Mouse (Mus musculus) gonadal fat pad, adult 2 months (tissue): ENCODE results near the gene Nuf2. TPM values are rescaled to one million over a fixed set of nuclear protein-coding genes. Genes with fewer than 3 reads are reported as not detected.
"Not testable (repeated sequence)": the region's sequence is repeated elsewhere in the genome, so short reads cannot be mapped to it uniquely, and the experiment has no call there.

ENCODE experiments used
- DNase-seq: peaks from one replicate; pipeline ENCODE4 v3.0.0-alpha.2; 2012; ENCODE audit warnings: low read depth
- polyA plus RNA-seq: library from polyadenylated mRNA; depleted of rRNA; stranded (reverse); fragments of >200 nt; gene quantifications from 2 replicates; pipeline ENCODE4 v1.2.3, GENCODE M21; 2012; rRNA removed

Nuf2 gene
- 0.30 and 0.43 TPM in 2 replicates for polyA plus RNA-seq

GRCm38 (mm10) chr1:169530876-169531701 is at the start of gene Nuf2:
Gene Nuf2, minus strand, starts transcription at chr1:169531464.
- DNase-seq = peak; percentile 90

DNA sequence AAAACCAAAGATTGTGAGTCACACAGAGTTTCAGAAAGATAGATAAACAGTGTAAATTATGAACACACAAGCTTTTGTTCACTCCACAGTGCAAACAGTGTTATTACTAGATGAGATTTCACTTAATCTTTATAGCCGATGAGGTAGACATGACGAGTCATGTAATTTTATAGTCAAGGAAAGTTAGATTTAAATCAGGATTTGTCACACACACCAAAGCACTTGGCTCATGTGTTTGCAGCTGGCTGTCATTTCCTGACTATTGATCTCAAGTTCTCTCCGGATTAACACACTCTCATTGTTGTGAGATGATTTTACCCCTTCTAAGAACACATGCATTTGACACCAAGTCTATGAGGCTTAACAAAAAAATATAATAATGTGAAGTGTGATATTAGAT is 48.3 kb upstream of the Nuf2 start:
- no peak for DNase-seq

DNA sequence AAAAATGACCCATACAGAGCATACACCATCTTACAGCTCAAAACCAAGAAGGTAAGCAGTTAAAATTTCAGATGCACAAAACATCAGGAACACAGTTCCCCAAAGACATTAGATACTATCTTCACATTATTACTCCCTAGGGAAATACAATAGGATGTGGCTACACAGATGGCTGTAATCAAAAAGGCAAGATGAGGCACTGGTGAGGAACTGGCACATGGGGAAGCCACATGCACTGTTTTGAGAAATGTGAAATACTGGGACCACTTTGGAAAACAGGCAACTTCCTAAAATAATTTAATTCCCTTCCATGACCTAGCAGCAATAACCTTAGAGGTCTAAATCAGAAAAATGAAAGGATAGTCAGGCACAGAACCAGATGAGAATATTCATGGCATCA is 42.9 kb upstream of the Nuf2 start:
- DNase-seq = no peak

DNA sequence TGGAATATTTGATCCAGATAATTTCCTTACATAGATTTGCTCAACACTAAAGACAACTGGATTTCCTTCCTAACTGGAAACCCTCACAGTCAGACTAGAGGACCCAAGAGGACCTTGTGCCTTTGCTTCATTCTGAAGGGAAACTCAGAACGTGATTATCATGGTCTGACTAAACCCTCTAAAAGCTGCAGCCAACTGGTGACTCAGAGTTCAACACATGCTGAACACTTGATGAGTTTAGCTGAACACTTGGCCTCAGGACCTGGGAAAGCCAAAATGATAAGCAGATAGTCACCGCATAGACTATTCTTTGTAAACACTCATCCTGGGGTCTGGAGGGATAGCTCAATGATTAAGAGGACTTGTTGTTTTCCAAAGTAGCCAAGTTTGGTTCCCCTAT is 24.4 kb upstream of the Nuf2 start:
- DNase-seq = no peak

DNA sequence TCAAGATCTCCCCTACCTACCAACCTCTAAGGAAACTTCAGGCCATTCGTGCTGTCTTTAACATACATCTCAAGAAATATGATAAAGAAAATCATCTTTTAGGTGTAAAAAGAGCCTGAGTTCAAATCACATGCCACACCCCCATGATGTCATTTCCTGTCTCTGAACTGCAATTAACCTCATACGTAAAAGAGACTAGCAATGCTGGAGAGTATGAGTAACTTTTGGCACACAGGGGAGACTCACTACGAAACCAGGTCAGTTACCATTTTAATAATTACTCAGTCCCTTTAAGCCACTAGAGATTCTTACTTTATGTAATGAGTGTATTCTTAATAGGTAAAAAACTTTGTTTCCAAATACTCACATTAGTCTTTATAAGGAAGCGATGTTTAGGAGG is 23.8 kb upstream of the Nuf2 start:
- no peak for DNase-seq

DNA sequence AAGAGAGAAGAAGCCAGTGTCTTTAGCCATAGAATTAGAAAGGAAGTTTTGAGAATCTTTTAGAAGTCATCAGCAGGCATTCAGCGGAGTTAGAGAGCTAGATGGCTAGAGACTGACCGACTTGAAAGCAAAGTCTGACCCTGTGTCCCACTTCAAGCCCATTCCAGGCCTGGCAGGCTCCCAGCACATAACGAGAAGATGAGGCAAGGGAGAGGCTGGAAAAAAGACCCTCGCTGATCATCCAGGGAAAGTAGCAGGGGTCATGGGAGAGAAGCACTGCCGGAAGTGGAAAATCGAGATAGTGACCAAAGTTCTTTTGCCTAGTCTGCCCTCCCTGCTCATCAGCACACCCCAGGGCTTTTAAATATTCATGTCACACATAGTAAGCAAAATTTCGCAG is 22.2 kb upstream of the Nuf2 start:
- DNase-seq = no peak

DNA sequence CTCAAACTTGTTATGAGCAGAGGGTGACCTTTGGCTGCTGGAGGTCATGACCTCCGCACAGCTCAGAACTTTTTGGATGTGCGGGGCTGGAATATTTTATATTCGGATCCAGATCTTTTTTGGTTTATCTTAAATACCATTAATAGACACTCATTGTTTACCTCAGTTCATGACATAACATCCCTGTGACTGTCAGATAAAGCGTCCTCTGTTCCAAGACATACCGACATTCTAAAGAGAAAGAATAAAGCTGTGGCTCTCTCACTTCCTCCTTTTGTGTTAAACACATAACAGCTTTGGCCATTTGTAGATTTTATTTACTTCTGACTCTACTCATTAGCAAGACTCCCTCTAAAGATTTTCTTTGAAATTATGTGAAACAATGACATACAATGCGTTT is 9.2 kb upstream of the Nuf2 start:
- DNase-seq = no peak

DNA sequence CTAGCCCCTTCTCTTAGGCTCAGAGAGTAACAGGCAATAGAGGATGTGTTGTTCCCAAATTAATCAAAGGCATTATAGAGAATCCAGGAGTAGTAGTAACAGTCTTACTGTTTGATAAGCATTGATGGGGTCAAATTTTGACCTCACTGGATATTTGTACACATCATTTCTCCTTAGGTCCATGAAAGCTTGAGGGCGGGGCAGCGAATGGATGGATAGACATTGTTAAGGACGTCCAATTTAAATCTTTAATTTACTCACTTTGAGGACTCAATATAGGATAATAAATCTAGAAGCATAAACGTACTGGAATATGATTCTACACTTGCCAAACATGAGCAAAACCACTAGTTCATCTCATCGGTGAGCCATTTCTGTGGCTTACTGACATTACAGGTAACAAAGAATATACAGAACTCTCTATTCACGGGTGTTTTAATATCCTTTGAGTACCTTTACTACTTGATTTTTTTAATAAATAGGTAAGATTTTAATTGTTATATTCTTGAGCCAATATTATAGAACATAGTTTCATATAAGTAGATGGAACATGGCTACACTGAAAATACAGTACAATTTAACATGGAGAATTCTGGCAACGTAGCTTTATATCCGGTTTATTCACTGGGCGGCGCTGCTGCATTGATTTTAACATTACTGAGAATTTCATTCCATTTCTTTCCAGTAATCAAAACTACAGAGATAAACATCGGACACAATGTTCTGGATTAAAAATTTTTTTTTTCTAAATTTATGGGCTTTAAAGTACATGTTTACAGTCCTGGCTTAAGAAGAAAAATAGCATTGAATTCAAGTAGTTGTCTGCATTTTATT is 655 bp upstream of the Nuf2 start:
- no peak for DNase-seq

DNA sequence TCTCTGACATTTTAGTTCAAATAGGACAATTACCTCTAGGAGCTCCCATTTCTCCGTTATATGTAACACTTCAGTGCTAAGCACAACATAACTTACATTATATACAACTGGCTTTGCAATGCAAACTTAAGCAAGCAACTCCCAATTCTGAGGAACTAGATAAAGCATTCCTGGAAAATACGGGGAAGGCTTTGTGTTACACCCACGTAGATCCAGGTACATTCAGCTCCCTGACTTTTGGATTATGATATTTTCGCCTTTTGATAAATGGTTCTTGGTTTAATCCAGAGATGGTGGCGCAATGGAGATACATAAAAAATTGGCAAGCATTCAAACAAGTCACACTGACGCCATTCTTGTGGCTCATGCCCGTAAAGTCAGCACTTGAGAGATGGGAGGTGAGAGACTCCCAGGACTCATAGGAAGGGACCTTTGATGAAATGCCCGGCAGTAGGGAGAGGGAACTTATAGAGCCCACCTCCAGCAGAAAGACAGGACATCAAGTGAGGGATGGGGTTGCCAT is 1.2 kb downstream of the Nuf2 start:
- peak; percentile 30 for DNase-seq

GRCm38 (mm10) chr1:169526006-169526680 is 5.1 kb downstream of the Nuf2 start:
- DNase-seq = no peak

GRCm38 (mm10) chr1:169519337-169519736 is 11.9 kb downstream of the Nuf2 start:
- DNase-seq = no peak

DNA sequence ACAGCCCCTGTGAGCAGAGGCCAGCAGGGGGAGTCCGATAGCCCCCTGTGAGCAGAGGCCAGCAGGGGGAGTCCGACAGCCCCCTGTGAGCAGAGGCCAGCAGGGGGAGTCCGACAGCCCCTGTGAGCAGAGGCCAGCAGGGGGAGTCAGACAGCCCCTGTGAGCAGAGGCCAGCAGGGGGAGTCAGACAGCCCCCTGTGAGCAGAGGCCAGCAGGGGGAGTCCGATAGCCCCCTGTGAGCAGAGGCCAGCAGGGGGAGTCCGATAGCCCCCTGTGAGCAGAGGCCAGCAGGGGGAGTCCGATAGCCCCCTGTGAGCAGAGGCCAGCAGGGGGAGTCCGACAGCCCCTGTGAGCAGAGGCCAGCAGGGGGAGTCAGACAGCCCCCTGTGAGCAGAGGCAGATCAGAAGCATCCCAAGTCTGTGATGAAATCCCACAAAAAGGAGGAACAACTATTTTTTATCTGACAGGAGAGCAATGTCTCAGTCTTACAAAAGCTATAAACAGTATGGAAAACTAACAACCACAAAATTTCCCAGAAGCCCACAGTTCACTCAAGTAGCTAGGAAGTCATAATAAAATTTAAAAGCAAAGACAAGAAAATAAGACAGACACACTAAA is 13.3 kb downstream of the Nuf2 start:
- not testable (repeated sequence) for DNase-seq

GRCm38 (mm10) chr1:169517376-169517892 is 13.8 kb downstream of the Nuf2 start:
- no peak for DNase-seq

GRCm38 (mm10) chr1:169506354-169506753 is 24.9 kb downstream of the Nuf2 start:
- no peak for DNase-seq

DNA sequence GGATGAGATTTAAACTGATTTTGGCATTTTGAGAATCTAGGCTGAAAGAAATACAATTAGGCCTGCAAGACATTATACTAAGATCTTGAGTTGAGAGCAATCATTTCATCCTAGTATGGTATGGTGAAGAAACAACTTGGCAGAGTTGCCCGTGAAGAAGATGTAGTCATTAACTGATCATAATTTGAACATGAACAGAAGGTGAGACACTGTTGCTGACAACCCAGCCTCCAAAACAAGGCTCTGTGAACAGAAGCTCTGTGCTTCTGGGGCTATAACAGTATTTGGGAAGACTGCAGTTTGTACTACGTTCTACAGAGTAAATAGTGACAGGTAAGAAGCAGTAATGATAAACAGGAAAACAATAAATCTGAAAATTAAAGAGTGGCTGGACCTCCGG is 28.4 kb downstream of the Nuf2 start:
- no peak for DNase-seq

GRCm38 (mm10) chr1:169495621-169496020 is 35.6 kb downstream of the Nuf2 start:
- DNase-seq = no peak

DNA sequence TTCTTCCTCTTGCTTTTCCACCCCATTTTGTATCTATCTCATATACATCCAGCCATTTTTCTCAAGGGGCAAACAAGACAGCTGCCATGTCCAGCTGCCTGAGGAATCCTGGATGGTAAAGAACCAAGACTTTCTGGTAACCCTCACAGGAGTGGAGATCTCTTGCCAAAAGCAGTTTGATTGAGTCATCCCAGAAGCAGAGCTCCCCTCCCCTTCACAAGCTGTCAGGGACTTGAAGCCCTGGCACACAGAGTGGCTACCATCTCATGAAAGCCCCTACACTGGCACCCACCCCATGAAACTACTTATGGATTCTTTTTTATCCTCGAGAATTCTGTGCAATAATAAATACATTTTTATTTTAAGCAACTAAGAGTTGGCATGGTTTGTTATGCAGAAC is 39.7 kb downstream of the Nuf2 start:
- DNase-seq = no peak

DNA sequence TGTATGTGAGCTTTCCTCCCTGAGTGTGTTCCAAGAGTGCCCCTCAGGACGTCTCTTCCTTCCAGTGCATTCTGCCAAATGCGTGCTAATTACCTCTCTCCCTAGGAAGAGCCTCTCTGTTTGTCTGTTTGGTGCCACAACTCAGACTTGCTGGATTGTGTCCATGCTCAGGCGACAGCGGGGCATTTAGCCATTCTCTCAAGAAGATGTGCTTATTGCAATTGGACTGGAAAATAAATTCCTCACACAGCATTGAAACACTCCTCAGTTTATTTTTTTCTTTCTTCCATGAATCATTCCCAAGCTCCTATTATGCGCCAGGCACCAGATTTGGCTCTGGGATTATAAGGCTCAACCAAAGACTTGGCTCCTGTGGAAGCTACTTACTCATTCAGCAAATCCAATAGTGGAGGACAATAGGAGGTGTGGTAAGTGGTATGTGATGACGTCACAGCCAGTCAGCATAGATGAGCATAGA is 45.8 kb downstream of the Nuf2 start:
- DNase-seq = peak; percentile 3

DNA sequence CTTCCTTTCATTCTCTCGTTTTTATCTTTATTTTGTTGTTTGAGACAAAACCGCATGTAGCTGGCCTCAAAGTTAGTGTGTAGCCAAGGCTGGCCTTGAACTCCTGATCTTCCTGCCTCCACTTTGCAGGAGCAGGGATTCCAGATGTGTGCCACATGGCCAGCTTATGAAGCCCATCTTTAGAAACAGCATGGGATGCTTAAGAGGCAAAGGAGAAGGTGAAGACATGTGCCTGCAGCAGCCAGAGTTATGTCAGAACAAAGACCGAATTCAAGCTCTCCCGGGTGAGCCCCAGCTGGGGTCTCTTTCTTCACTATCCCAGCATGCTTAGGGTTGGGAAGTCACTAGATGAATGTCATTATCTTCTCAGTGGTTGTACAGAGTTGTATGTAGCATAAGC is 46.7 kb downstream of the Nuf2 start:
- no peak for DNase-seq

DNA sequence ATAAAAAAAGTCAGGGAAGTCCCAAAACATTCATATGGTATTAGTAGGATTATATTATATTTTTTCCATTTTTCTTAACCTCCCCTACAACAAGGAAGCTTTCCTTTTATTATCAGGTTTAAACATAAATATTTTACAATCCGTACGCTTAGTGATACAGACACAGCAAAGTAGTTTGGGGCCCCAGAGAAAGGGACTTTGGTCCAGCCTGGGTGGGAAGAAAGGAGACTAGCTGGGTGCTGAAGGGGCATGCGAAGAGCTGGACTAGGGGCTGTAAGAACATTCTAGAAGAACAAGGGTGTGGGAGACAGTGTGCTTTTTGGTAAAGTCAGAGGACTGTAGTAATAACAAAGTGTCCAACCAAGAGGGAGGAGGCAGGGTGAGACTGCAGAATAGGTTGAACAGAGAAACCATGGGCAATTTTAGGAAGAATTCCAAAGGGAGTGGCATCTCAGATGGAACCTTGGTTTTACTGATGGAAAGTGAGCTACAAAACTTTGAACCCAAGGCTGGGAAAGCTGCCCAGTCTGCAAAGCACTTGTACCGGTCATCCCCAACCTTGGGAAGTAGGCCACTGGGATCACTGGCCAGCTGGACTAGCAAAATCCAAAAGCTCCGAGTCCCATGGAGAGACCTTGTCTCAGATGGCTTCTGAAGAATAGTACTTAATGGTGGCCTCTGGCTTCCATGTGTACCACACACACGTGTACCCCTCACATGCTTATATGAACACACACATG is 48.5 kb downstream of the Nuf2 start:
- DNase-seq = no peak

- DNase-seq = no peak
Measured at GRCm38 (mm10) chr1:169471185-169471584, 60.1 kb downstream of the Nuf2 start.
